Comparison of ENCODE assay signal across 8 mouse cellular contexts in the genomic region with DNA sequence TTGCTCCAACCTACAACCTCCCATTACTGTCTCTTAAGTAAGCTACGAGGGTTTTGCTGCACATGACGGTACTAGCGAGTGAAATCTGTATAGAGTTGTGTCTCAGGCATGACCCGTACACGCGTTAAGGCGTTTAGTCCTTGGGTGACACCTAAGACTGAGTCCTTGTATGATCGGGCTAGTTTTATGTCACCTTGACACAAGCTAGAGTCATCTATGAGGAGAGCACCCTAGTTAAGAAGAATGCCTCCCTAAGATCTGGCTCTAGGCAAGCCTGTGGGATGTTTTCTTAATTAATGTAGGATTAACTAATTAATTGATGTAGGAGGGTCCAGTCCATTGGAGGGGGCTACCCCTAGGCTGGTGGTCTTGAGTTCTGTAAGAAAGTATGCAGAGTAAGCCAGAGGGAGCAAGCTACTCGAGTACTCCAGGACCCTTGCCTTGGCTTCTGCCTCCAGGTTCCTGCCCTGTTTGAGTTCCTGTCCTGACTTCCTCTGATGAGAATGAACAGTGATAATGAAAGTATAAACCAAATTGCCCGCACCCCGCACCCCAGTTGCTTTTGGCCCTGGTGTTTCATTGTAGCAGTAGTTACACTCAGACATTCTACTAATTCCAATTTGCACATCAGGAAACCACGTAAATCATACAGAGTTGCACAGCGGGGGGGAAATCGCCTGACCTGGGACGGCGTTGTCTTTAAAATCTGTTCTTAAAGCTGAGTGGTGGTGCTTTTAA. TPM values are rescaled to one million over a fixed set of nuclear protein-coding genes. Genes with fewer than 3 reads are reported as not detected.
A peak's percentile ranks its signal among the peaks of the same experiment; 100 is the strongest.
DNase-seq lines count a peak whose midpoint lies in the region; ATAC-seq and TF ChIP-seq lines count a peak whose summit lies in the region.

No protein-coding gene starts in this region.

- H3K27me3 ChIP-seq in C2C12 (ENCODE audit: control insufficient read depth, insufficient read depth, insufficient read length), result no peaks in the 10 kb centered on the region
- H3K27me3 ChIP-seq in heart, embryonic 11.5 days (ENCODE audit: control insufficient read depth, insufficient read depth, low read length), result no peaks in the 10 kb centered on the region
- H3K27me3 ChIP-seq in lung, postnatal 0 days (replicated peaks; ENCODE audit: insufficient read depth, low read length), result no peaks in the 10 kb centered on the region

- peak overlapping the region; percentile 74 for H3K4me2 ChIP-seq in heart, embryonic 11.5 days
- H3K4me2 ChIP-seq in lung, postnatal 0 days (replicated peaks; ENCODE audit: low read depth, low read length), result peak overlapping the region; percentile 90

- no peaks in the 10 kb centered on the region for H3K9me3 ChIP-seq in heart, embryonic 11.5 days (replicated peaks; ENCODE audit: control insufficient read depth, low read length)
- no peaks in the 10 kb centered on the region for H3K9me3 ChIP-seq in lung, postnatal 0 days (ENCODE audit: low read length)

- WGBS in heart, embryonic 11.5 days (ENCODE audit: insufficient replicate concordance), result 19% methylated on average over 16 of the region's 16 CpGs
- 14% methylated on average over 16 of the region's 16 CpGs for WGBS in lung, postnatal 0 days

- no peak for TF ChIP-seq EP300 in lung, postnatal 0 days (IDR thresholded peaks at IDR 0.05)

- H3K36me3 ChIP-seq in C2C12 (ENCODE audit: control insufficient read depth, insufficient read depth), result no peaks in the 10 kb centered on the region
- H3K36me3 ChIP-seq in heart, embryonic 11.5 days (ENCODE audit: control insufficient read depth, insufficient read depth, low read length), result no peaks in the 10 kb centered on the region
- no peaks in the 10 kb centered on the region for H3K36me3 ChIP-seq in lung, postnatal 0 days (ENCODE audit: insufficient read depth, low read length)

- peak; percentile 33 for ATAC-seq in common myeloid progenitor, adult 5-6 weeks (replicated peaks; ENCODE audit: low read depth, poor library complexity, severe bottlenecking)
- peak; percentile 56 for ATAC-seq in heart, embryonic 11.5 days (replicated peaks; ENCODE audit: insufficient number of reproducible peaks, low FRiP score, low TSS enrichment)
- ATAC-seq in lung, postnatal 0 days, result peak; percentile 36

- H3K4me1 ChIP-seq in heart, embryonic 11.5 days (ENCODE audit: control insufficient read depth, insufficient read depth, low read length), result peaks cover 10% of the 10 kb centered on the region
- no peaks in the 10 kb centered on the region for H3K4me1 ChIP-seq in lung, postnatal 0 days (ENCODE audit: insufficient read depth, low read depth, low read length)

- H3ac ChIP-seq in C2C12 (ENCODE audit: control insufficient read depth, insufficient read length, low read depth), result peak overlapping the region; percentile 35

- peak overlapping the region; percentile 63 for H3K9ac ChIP-seq in heart, embryonic 11.5 days (ENCODE audit: low read depth, low read length)
- H3K9ac ChIP-seq in lung, postnatal 0 days (replicated peaks; ENCODE audit: low read depth), result 0 out of 2 replicates have a peak overlapping the region, but pooled peaks have one; percentile 21

- peaks cover 38% of the 10 kb centered on the region for H3K79me2 ChIP-seq in C2C12 (ENCODE audit: control insufficient read depth, insufficient read depth)

- DNase-seq in Muller cell, postnatal 12 days (ENCODE audit: inconsistent ontology term), result peak; percentile 59
- peak; percentile 45 for DNase-seq in kidney, adult 9 months
- DNase-seq in lung, postnatal 0 days (ENCODE audit: low spot score), result peak; percentile 36
- DNase-seq in retina, postnatal 1 day, result peak; percentile 44
- no peak for DNase-seq in right cerebral cortex, adult 2 months (ENCODE audit: low spot score in 2 of 2)

- peaks cover 28% of the 10 kb centered on the region for H3K79me3 ChIP-seq in C2C12 (ENCODE audit: low read depth)

- TF ChIP-seq CTCF in C2C12 (IDR thresholded peaks at IDR 0.05; ENCODE audit: control insufficient read depth, insufficient read depth, insufficient read length), result no peak
- no peak for TF ChIP-seq CTCF in lung, postnatal 0 days (IDR thresholded peaks at IDR 0.05)

- H3K4me3 ChIP-seq in C2C12 (ENCODE audit: insufficient read depth, poor library complexity, severe bottlenecking), result peak overlapping the region; percentile 64
- peak overlapping the region; percentile 98 for H3K4me3 ChIP-seq in heart, embryonic 11.5 days (ENCODE audit: low read depth, low read length)
- peak overlapping the region; percentile 95 for H3K4me3 ChIP-seq in lung, postnatal 0 days (ENCODE audit: low read depth, low read length)

- H3K27ac ChIP-seq in heart, embryonic 11.5 days (ENCODE audit: low read depth, low read length), result no peak overlapping the region
- H3K27ac ChIP-seq in lung, postnatal 0 days (ENCODE audit: low read length), result peak overlapping the region; percentile 0; the same call in 1 of the 2 replicates

TF ChIP-seq in C2C12, 6 proteins besides CTCF, POLR2A, EP300 and RAD21:
- TF ChIP-seq FOSL1 (IDR thresholded peaks at IDR 0.05; ENCODE audit: insufficient read depth, low read length, poor library complexity, severe bottlenecking) (no peak), USF1 (IDR thresholded peaks at IDR 0.05; ENCODE audit: low read depth) (no peak), MYOG (IDR thresholded peaks at IDR 0.05; ENCODE audit: control insufficient read depth, extremely low read depth, insufficient read length) (no peak), MYOD1 (IDR thresholded peaks at IDR 0.05; ENCODE audit: control insufficient read depth, insufficient read length, low read depth) (no peak), CEBPB (IDR thresholded peaks at IDR 0.05; ENCODE audit: low read depth) (no peak), MAX (IDR thresholded peaks at IDR 0.05) (no peak)

RNA-seq across cellular contexts. Expression of a gene that starts 0.9 kb away (rescaled TPM):
- 2.9 TPM for polyA plus RNA-seq in C2C12 (2012; fragmentation: generic; extraction: Trizol)
- total RNA-seq in common myeloid progenitor, adult 5-6 weeks (2017), result 50.1 and 53.4 TPM in 2 replicates
- 14.3 and 17.3 TPM in 2 replicates for polyA plus RNA-seq in heart, embryonic 11.5 days (2014; fragmentation: Nextera tagmentation; extraction: Ambion mirVana)
- 19.7 and 22.3 TPM in 2 replicates for polyA plus RNA-seq in lung, postnatal 0 days (2015; fragmentation: Nextera tagmentation; extraction: Ambion mirVana)

Comparison
In these comparisons a context has a peak if more than half of its experiments do, and no peak if none do; other contexts are left out.
1. DNase-seq: peak in Muller cell, postnatal 12 days (single experiment), kidney, adult 9 months (single experiment), lung, postnatal 0 days (single experiment) and retina, postnatal 1 day (single experiment); none in right cerebral cortex, adult 2 months (0 of 2).
2. Peak in every context shown above with its lines, with median percentiles within 50 percentile points of each other: H3K4me3 ChIP-seq and ATAC-seq.